Mouse (Mus musculus) macrophage (primary cell): ENCODE measurements around the gene Tcte3. TPM values are rescaled to one million over a fixed set of nuclear protein-coding genes. Genes with fewer than 3 reads are reported as not detected.
A peak's percentile ranks its signal among the peaks of the same experiment; 100 is the strongest.
"Not testable (repeated sequence)": the region's sequence is repeated elsewhere in the genome, so short reads cannot be mapped to it uniquely, and the experiment has no call there.

Source experiments
- H3K27ac ChIP-seq: fragments of 350-480 bp; formaldehyde crosslinking; 2 replicates; pipeline ENCODE4 v1.9.0; 2021
- H3K36me3 ChIP-seq: fragments of 350-480 bp; formaldehyde crosslinking; 2 replicates; pipeline ENCODE4 v1.9.0; 2021; ENCODE audit errors: inconsistent target
- H3K4me3 ChIP-seq: fragments of 350-480 bp; formaldehyde crosslinking; 2 replicates; pipeline ENCODE4 v1.9.0; 2021; ENCODE audit errors: inconsistent target
- H3K79me2 ChIP-seq: fragments of 350-480 bp; formaldehyde crosslinking; 2 replicates; pipeline ENCODE4 v1.9.0; 2021; ENCODE audit errors: inconsistent target
- WGBS: methylation state at CpG from one replicate; pipeline ENCODE4 v1.1.7; 2026; ENCODE audit warnings: inconsistent platforms; ENCODE audit not compliant: missing documents; 5-methylcytosine and 5-hydroxymethylcytosine counted together
- polyA plus RNA-seq: library from polyadenylated mRNA; stranded (reverse); fragments of 250-400 nt; gene quantifications from 3 replicates; pipeline ENCODE4 v1.2.4, GENCODE M21; 2018; ENCODE audit warnings: inconsistent platforms

Tcte3 gene
- polyA plus RNA-seq, 1 experiment from 2014 or later = not detected

GRCm38 (mm10) chr17:15059646-15060045, 18.4 kb upstream of the Tcte3 start:
- Histone ChIP-seq H3K79me2 (no peaks in the 10 kb centered on the region), H3K4me3 (no peak overlapping the region), H3K27ac (no peak overlapping the region), H3K36me3 (peaks cover 79% of the 10 kb centered on the region)
- WGBS = 93% methylated on average over 14 of the region's 14 CpGs

- WGBS = 90% methylated on average over 5 of the region's 5 CpGs
- Histone ChIP-seq H3K36me3 (peaks cover 69% of the 10 kb centered on the region), H3K4me3 (no peak overlapping the region), H3K79me2 (no peaks in the 10 kb centered on the region), H3K27ac (no peak overlapping the region)
These were observed 16.9 kb upstream of the Tcte3 start for GRCm38 (mm10) chr17:15058161-15058591.

- Histone ChIP-seq H3K36me3 (peaks cover 46% of the 10 kb centered on the region), H3K4me3 (no peak overlapping the region), H3K27ac (no peak overlapping the region), H3K79me2 (no peaks in the 10 kb centered on the region)
- WGBS = 81% methylated on average over 3 of the region's 4 CpGs
These were observed 14.6 kb upstream of the Tcte3 start for GRCm38 (mm10) chr17:15055925-15056324.

GRCm38 (mm10) chr17:15053829-15054200, 12.5 kb upstream of the Tcte3 start:
- no CpG with 5 or more reads among the region's 13 CpGs for WGBS
- not testable (repeated sequence) for H3K4me3 ChIP-seq, H3K27ac ChIP-seq, H3K79me2 ChIP-seq
- peaks cover 25% of the 10 kb centered on the region for H3K36me3 ChIP-seq

- not testable (repeated sequence) for H3K79me2 ChIP-seq, H3K4me3 ChIP-seq
- peaks cover 20% of the 10 kb centered on the region for H3K36me3 ChIP-seq
- WGBS = 60% methylated on average over 1 of the region's 8 CpGs
- H3K27ac ChIP-seq = peak overlapping the region; percentile 37; the same call in 1 of the 2 replicates
These were observed 12.0 kb upstream of the Tcte3 start for GRCm38 (mm10) chr17:15053183-15053828.

- H3K79me2 ChIP-seq, H3K4me3 ChIP-seq: not testable (repeated sequence)
- H3K36me3 ChIP-seq = peaks cover 15% of the 10 kb centered on the region
- peak overlapping the region; percentile 37; the same call in 1 of the 2 replicates for H3K27ac ChIP-seq
- WGBS = no CpG with 5 or more reads among the region's 1 CpGs
These were observed 11.5 kb upstream of the Tcte3 start for GRCm38 (mm10) chr17:15052766-15053165.

GRCm38 (mm10) chr17:15050338-15050737, 9.1 kb upstream of the Tcte3 start:
- WGBS = no CpG with 5 or more reads among the region's 1 CpGs
- H3K27ac ChIP-seq, H3K79me2 ChIP-seq, H3K36me3 ChIP-seq, H3K4me3 ChIP-seq: not testable (repeated sequence)

GRCm38 (mm10) chr17:15040455-15040854, 833 bp downstream of the Tcte3 start:
- H3K79me2 ChIP-seq, H3K27ac ChIP-seq, H3K36me3 ChIP-seq, H3K4me3 ChIP-seq: not testable (repeated sequence)
- WGBS = no CpG with 5 or more reads among the region's 3 CpGs

GRCm38 (mm10) chr17:15031414-15031813, 9.9 kb downstream of the Tcte3 start:
- not testable (repeated sequence) for H3K36me3 ChIP-seq, H3K4me3 ChIP-seq, H3K27ac ChIP-seq, H3K79me2 ChIP-seq
- WGBS = no CpG with 5 or more reads among the region's 4 CpGs

- no CpG with 5 or more reads among the region's 6 CpGs for WGBS
- not testable (repeated sequence) for H3K4me3 ChIP-seq, H3K79me2 ChIP-seq, H3K36me3 ChIP-seq, H3K27ac ChIP-seq
These were observed 15.8 kb downstream of the Tcte3 start for GRCm38 (mm10) chr17:15025513-15025912.

- H3K36me3 ChIP-seq, H3K79me2 ChIP-seq, H3K27ac ChIP-seq, H3K4me3 ChIP-seq: not testable (repeated sequence)
- no CpG with 5 or more reads among the region's 48 CpGs for WGBS
These were observed 16.6 kb downstream of the Tcte3 start for GRCm38 (mm10) chr17:15024502-15025193.

GRCm38 (mm10) chr17:15023878-15024492, 17.3 kb downstream of the Tcte3 start:
- H3K79me2 ChIP-seq, H3K4me3 ChIP-seq, H3K27ac ChIP-seq, H3K36me3 ChIP-seq: not testable (repeated sequence)
- no CpG with 5 or more reads among the region's 97 CpGs for WGBS

- no CpG with 5 or more reads among the region's 3 CpGs for WGBS
- not testable (repeated sequence) for H3K79me2 ChIP-seq
These were observed 19.6 kb downstream of the Tcte3 start for GRCm38 (mm10) chr17:15021503-15022220.

GRCm38 (mm10) chr17:15009706-15010413, 31.4 kb downstream of the Tcte3 start, which contains the start of gene Gm3435:
Gene Gm3435 (plus strand): TSS chr17:15010176.
- no CpG with 5 or more reads among the region's 60 CpGs for WGBS
- not testable (repeated sequence) for H3K27ac ChIP-seq, H3K36me3 ChIP-seq, H3K4me3 ChIP-seq, H3K79me2 ChIP-seq

More at GRCm38 (mm10) chr17:15021503-15022220, 19.6 kb downstream of the Tcte3 start:
- not testable (repeated sequence) for H3K4me3 ChIP-seq, H3K36me3 ChIP-seq
- peak overlapping the region; percentile 78 for H3K27ac ChIP-seq
